Mouse (Mus musculus) midbrain, embryonic 10.5 days (tissue): ENCODE measurements around the gene Trim33. TPM values are rescaled to one million over a fixed set of nuclear protein-coding genes. Genes with fewer than 3 reads are reported as not detected.

Source experiments
- polyA plus RNA-seq: library from polyadenylated mRNA; unstranded; fragments of >200 nt; fragmentation: Nextera tagmentation; extraction: Ambion mirVana; gene quantifications from 2 replicates; pipeline ENCODE4 v1.2.1, GENCODE M21; 2016

Gene Trim33
- polyA plus RNA-seq, 1 experiment from 2014 or later: 29.3 TPM

Other genes starting within 250 kb of the Trim33 start
- gene Nras, start 221.0 kb upstream of the Trim33 start, polyA plus RNA-seq: 161 and 170 TPM in 2 replicates
- not detected in 2 replicates for gene Ampd1, start 205.3 kb upstream of the Trim33 start, polyA plus RNA-seq
- gene Dennd2c, start 176.7 kb upstream of the Trim33 start, polyA plus RNA-seq: 1.8 and 3.1 TPM in 2 replicates
- 227 and 230 TPM in 2 replicates for gene Bcas2, start 107.6 kb upstream of the Trim33 start, polyA plus RNA-seq